Mouse (Mus musculus): ENCODE measurements at regions not wholly inside any gene's neighbourhood (a gene's known extent, or its start where the extent isn't known, plus 50 kb on each side); places are given as distances from the start of the nearest gene placed in this dataset.

DNA sequence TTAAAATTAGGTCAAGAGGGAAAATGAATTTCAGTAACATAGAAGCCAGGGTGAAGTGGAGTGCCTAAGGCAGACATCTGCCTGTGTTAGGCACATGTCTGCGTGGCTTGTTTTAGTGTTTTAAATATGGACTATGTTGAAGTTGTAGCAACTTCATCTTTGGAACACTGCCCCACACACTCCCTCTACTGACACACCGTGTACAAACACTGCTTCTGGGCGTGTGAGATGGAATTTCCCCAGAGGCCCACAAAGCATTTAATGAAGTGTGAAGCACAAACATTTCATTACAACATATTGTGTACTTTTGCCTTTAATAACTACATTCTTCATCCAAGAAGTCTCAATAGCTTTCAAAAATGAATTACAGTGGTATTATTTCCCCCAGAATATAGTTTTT lies 114.0 kb upstream of the Ttc29 start:
- Histone ChIP-seq H3K4me1 (replicated peaks; ENCODE audit: low read depth, low read length) (peaks cover 77% of the 10 kb centered on the region), H3K9me3 (ENCODE audit: low read length) (peaks cover 11% of the 10 kb centered on the region), H3K36me3 (ENCODE audit: insufficient read depth, low read length) (peaks cover 26% of the 10 kb centered on the region), H3K4me3 (replicated peaks; ENCODE audit: low read length) (no peak overlapping the region), H3K27me3 (ENCODE audit: insufficient read depth, low read length) (no peaks in the 10 kb centered on the region)
- TF ChIP-seq NANOG (IDR thresholded peaks at IDR 0.05; ENCODE audit: borderline replicate concordance, low read length) (no peak), POU5F1 (IDR thresholded peaks at IDR 0.05; ENCODE audit: borderline replicate concordance, low read length) (no peak), CTCF (conservative IDR thresholded peaks at IDR 0.05; ENCODE audit: low read length) (no peak)

DNA sequence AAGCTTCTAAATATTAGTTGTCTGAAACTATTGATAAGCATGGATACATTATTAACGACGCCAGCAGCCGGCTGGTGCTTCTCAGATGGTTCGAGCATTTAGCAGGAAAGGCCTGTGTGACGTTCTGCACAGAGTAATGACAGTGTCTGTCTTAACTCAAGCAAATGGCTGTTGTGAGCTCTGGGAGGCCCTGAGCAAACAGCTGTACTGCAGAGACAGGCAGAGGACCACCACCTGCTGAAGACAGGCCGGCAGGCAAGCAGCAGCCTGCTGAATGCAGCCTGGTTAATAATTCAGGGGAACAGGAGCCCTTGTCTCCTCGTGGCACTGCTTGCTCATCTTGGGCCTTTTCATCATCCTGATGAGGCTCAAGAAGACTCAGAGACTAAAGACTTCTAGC lies 105.8 kb upstream of the Ttc29 start:
- no peak overlapping the region for H3K4me3 ChIP-seq (replicated peaks; ENCODE audit: low read length)

DNA sequence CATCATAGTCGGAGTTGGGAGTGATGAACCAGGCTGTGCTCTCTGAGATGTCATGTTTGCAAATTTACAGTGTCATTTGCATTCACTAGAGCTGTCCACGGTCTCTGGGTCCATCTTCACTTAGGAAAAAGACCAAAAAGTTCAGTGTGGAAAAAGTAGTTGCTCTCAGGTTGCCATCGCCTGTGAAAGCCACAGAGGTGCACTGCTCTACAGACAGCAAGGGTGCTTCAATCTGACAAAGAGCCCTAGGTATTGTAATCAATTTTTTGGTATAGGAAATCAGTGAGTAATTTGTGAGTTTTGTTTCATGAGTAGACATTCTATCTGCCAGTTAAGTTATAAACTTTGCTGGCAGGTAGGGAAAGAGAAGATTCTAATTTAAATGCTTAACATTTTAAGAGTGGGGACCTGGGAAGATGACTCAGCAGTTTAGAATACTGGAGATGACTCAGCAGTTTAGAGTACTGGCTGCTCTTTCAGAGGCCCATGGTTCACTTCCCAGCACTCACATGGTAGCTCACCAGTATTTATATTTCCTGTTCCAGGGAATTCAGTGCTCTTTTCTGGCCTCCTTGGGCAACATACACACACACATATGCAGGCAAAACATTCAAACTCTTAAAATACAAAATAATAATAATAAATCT lies 103.0 kb upstream of the Ttc29 start:
- Histone ChIP-seq H3K36me3 (ENCODE audit: insufficient read depth, low read length) (peaks cover 4% of the 10 kb centered on the region; the same call in 1 of the 2 replicates), H3K4me1 (replicated peaks; ENCODE audit: low read depth, low read length) (peaks cover 63% of the 10 kb centered on the region), H3K27me3 (ENCODE audit: insufficient read depth, low read length) (no peaks in the 10 kb centered on the region), H3K4me3 (replicated peaks; ENCODE audit: low read length) (no peak overlapping the region), H3K9me3 (ENCODE audit: low read length) (no peaks in the 10 kb centered on the region)
- TF ChIP-seq POU5F1 (IDR thresholded peaks at IDR 0.05; ENCODE audit: borderline replicate concordance, low read length) (no peak), CTCF (conservative IDR thresholded peaks at IDR 0.05; ENCODE audit: low read length) (no peak), NANOG (IDR thresholded peaks at IDR 0.05; ENCODE audit: borderline replicate concordance, low read length) (no peak)

More for the DNA sequence above, 105.8 kb upstream of the Ttc29 start:
- H3K9me3 ChIP-seq (ENCODE audit: low read length) = no peaks in the 10 kb centered on the region
- no peaks in the 10 kb centered on the region for H3K27me3 ChIP-seq (ENCODE audit: insufficient read depth, low read length)
- H3K4me1 ChIP-seq (replicated peaks; ENCODE audit: low read depth, low read length) = peaks cover 52% of the 10 kb centered on the region
- peaks cover 4% of the 10 kb centered on the region; the same call in 1 of the 2 replicates for H3K36me3 ChIP-seq (ENCODE audit: insufficient read depth, low read length)
- TF ChIP-seq CTCF (conservative IDR thresholded peaks at IDR 0.05; ENCODE audit: low read length) (no peak), POU5F1 (IDR thresholded peaks at IDR 0.05; ENCODE audit: borderline replicate concordance, low read length) (no peak), NANOG (IDR thresholded peaks at IDR 0.05; ENCODE audit: borderline replicate concordance, low read length) (no peak)

DNA sequence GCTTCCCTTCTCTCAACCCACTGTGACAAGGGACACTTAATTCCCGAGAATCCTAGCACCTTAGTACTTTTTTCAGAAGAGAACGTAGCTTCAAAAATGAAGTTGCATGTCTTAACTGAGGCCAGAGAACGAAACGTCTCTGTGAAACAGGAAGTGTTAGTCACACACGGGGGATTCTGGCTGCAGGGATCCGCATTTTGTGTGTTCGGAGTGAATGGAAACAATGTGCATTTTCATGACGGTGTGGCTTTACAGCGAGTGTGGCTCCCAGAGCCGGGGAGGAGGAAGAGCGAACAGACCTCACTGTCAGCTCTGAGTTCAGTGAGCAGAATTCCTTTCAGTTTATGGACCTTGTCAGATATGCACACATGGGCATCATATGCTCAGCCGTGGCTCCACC lies 100.0 kb upstream of the Ttc29 start:
- no peaks in the 10 kb centered on the region for H3K27me3 ChIP-seq (ENCODE audit: insufficient read depth, low read length)
- TF ChIP-seq NANOG (IDR thresholded peaks at IDR 0.05; ENCODE audit: borderline replicate concordance, low read length) (no peak), CTCF (conservative IDR thresholded peaks at IDR 0.05; ENCODE audit: low read length) (no peak), POU5F1 (IDR thresholded peaks at IDR 0.05; ENCODE audit: borderline replicate concordance, low read length) (no peak)
- peaks cover 69% of the 10 kb centered on the region for H3K4me1 ChIP-seq (replicated peaks; ENCODE audit: low read depth, low read length)

DNA sequence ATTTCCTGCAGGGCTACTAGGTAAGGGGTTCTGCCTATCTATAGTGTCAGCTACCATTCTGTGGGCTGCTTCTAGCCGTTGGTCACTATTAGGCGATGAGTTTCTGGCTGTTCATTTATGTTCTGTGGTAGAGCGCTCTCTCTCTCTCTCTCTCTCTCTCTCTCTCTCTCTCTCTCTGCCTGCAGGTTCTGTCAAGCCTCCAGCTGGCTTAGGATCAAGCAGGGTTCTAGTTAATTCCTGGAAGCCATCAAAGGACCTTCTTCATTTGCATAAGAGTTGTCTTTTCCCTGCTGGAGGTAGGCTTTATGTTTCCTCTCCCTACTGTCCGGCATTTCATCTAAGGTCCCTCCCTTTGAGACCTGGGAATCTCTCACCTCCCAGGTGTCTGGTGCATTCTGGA lies 98.6 kb upstream of the Ttc29 start:
- Histone ChIP-seq H3K4me1 (replicated peaks; ENCODE audit: low read depth, low read length) (peaks cover 74% of the 10 kb centered on the region), H3K9me3 (ENCODE audit: low read length) (no peaks in the 10 kb centered on the region), H3K4me3 (replicated peaks; ENCODE audit: low read length) (no peak overlapping the region), H3K27me3 (ENCODE audit: insufficient read depth, low read length) (no peaks in the 10 kb centered on the region), H3K36me3 (ENCODE audit: insufficient read depth, low read length) (0 out of 2 replicates have a peak, but pooled peaks cover 5% of the 10 kb centered on the region)
- no peak for TF ChIP-seq POU5F1 (IDR thresholded peaks at IDR 0.05; ENCODE audit: borderline replicate concordance, low read length)
- TF ChIP-seq CTCF (conservative IDR thresholded peaks at IDR 0.05; ENCODE audit: low read length) = no peak
- no peak for TF ChIP-seq NANOG (IDR thresholded peaks at IDR 0.05; ENCODE audit: borderline replicate concordance, low read length)

More for the DNA sequence above, 100.0 kb upstream of the Ttc29 start:
- Histone ChIP-seq H3K9me3 (ENCODE audit: low read length) (no peaks in the 10 kb centered on the region), H3K36me3 (ENCODE audit: insufficient read depth, low read length) (no peaks in the 10 kb centered on the region), H3K4me3 (replicated peaks; ENCODE audit: low read length) (no peak overlapping the region)

DNA sequence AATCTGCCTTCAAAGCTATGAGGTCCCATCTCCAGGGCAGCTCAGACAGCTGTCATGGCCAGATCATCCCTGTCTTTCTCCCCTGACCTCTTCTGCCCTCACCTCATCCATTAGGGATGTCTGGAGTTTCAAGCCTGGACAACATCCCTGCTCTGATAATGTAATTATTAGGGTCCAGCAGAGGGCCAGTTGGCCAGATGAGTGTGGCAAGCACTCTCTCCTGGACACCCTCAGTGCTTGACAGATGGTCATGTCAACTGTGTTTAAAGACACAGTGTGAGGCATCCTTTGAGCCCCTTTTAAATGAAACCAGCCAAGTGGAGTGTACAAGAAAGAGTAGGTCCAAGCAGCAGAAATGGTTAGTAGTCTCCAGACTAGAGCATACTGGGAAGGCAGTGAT lies 95.9 kb upstream of the Ttc29 start:
- Histone ChIP-seq H3K9me3 (ENCODE audit: low read length) (no peaks in the 10 kb centered on the region), H3K4me1 (replicated peaks; ENCODE audit: low read depth, low read length) (peaks cover 70% of the 10 kb centered on the region), H3K4me3 (replicated peaks; ENCODE audit: low read length) (no peak overlapping the region), H3K36me3 (ENCODE audit: insufficient read depth, low read length) (0 out of 2 replicates have a peak, but pooled peaks cover 5% of the 10 kb centered on the region), H3K27me3 (ENCODE audit: insufficient read depth, low read length) (no peaks in the 10 kb centered on the region)
- TF ChIP-seq NANOG (IDR thresholded peaks at IDR 0.05; ENCODE audit: borderline replicate concordance, low read length) (no peak), CTCF (conservative IDR thresholded peaks at IDR 0.05; ENCODE audit: low read length) (no peak), POU5F1 (IDR thresholded peaks at IDR 0.05; ENCODE audit: borderline replicate concordance, low read length) (no peak)

DNA sequence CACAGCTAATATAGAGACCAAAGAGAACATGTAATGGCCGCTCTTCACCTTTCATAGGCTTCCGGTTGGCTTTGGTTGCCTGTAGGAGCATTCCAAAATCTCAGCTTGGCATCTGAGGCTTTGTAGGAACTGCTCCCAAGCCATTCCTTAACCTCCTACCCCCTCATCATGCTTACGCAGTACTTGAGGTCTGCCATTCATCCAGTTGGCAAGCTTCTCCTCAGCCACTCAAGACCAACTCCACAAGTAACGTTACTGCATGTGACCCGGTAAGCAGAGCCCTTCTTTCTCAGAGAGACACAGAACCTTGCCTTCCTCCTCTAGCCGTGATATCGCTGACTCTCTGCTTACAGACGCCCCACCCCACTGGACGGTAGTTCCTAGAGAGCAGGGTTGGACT lies 94.6 kb upstream of the Ttc29 start:
- H3K36me3 ChIP-seq (ENCODE audit: insufficient read depth, low read length) = 0 out of 2 replicates have a peak, but pooled peaks cover 5% of the 10 kb centered on the region
- no peak for TF ChIP-seq CTCF (conservative IDR thresholded peaks at IDR 0.05; ENCODE audit: low read length)
- no peak for TF ChIP-seq POU5F1 (IDR thresholded peaks at IDR 0.05; ENCODE audit: borderline replicate concordance, low read length)
- no peak for TF ChIP-seq NANOG (IDR thresholded peaks at IDR 0.05; ENCODE audit: borderline replicate concordance, low read length)
- no peaks in the 10 kb centered on the region for H3K9me3 ChIP-seq (ENCODE audit: low read length)
- peaks cover 61% of the 10 kb centered on the region for H3K4me1 ChIP-seq (replicated peaks; ENCODE audit: low read depth, low read length)
- H3K27me3 ChIP-seq (ENCODE audit: insufficient read depth, low read length) = no peaks in the 10 kb centered on the region
- H3K4me3 ChIP-seq (replicated peaks; ENCODE audit: low read length) = no peak overlapping the region

GRCm38 (mm10) chr8:78119682-78120081 lies 93.4 kb upstream of the Ttc29 start:
- no peak overlapping the region for H3K4me3 ChIP-seq (replicated peaks; ENCODE audit: low read length)
- TF ChIP-seq NANOG (IDR thresholded peaks at IDR 0.05; ENCODE audit: borderline replicate concordance, low read length) (no peak), POU5F1 (IDR thresholded peaks at IDR 0.05; ENCODE audit: borderline replicate concordance, low read length) (no peak), CTCF (conservative IDR thresholded peaks at IDR 0.05; ENCODE audit: low read length) (no peak)
- no peaks in the 10 kb centered on the region for H3K9me3 ChIP-seq (ENCODE audit: low read length)

More at GRCm38 (mm10) chr8:78119682-78120081, 93.4 kb upstream of the Ttc29 start:
- no peaks in the 10 kb centered on the region for H3K27me3 ChIP-seq (ENCODE audit: insufficient read depth, low read length)
- 0 out of 2 replicates have a peak, but pooled peaks cover 5% of the 10 kb centered on the region for H3K36me3 ChIP-seq (ENCODE audit: insufficient read depth, low read length)
- H3K4me1 ChIP-seq (replicated peaks; ENCODE audit: low read depth, low read length) = peaks cover 50% of the 10 kb centered on the region

Data from E14TG2a.4 (cell line).